Mouse (Mus musculus) ES-Bruce4 (cell line): ENCODE measurements around the gene Dnajb3. TPM values are rescaled to one million over a fixed set of nuclear protein-coding genes. Genes with fewer than 3 reads are reported as not detected.

Experiments
- H3K27ac ChIP-seq: 2 replicates; pipeline ENCODE4 v1.5.1; 2012; ENCODE audit warnings: low read length, inconsistent platforms; ENCODE audit not compliant: insufficient read depth
- H3K27me3 ChIP-seq: 2 replicates; pipeline ENCODE4 v1.6.1; 2012; ENCODE audit warnings: mild to moderate bottlenecking, low read length, inconsistent platforms; ENCODE audit not compliant: control insufficient read depth, poor library complexity, insufficient read depth, severe bottlenecking
- H3K36me3 ChIP-seq: 2 replicates; pipeline ENCODE4 v1.6.1; 2012; ENCODE audit warnings: inconsistent platforms, mild to moderate bottlenecking, low read length, moderate library complexity; ENCODE audit not compliant: control insufficient read depth, poor library complexity, insufficient read depth, severe bottlenecking
- H3K4me1 ChIP-seq: one replicate; pipeline ENCODE4 v1.8.1; 2011; ENCODE audit warnings: low read length; ENCODE audit not compliant: control insufficient read depth, insufficient read depth
- H3K4me3 ChIP-seq: 2 replicates; pipeline ENCODE4 v1.5.1; 2011; ENCODE audit warnings: low read depth, mild to moderate bottlenecking, low read length
- H3K9ac ChIP-seq: 2 replicates; pipeline ENCODE4 v1.6.1; 2012; ENCODE audit warnings: low read depth, mild to moderate bottlenecking, inconsistent platforms; ENCODE audit not compliant: poor library complexity, severe bottlenecking
- H3K9me3 ChIP-seq: replicated peaks from 2 replicates; pipeline ENCODE4 v1.6.1; 2012; ENCODE audit warnings: mild to moderate bottlenecking, low read length, inconsistent platforms; ENCODE audit not compliant: control insufficient read depth, poor library complexity, insufficient read depth, severe bottlenecking
- CTCF ChIP-seq: IDR thresholded peaks from one replicate; pipeline ENCODE4 v1.8.1; 2011; ENCODE audit warnings: low read depth, low read length
- EP300 ChIP-seq: IDR thresholded peaks from 2 replicates; pipeline ENCODE4 v1.6.1; 2011; ENCODE audit warnings: low read depth, low read length; ENCODE audit not compliant: insufficient read depth
- POLR2A ChIP-seq: IDR thresholded peaks from one replicate; pipeline ENCODE4 v1.8.1; 2011; ENCODE audit warnings: low read length; ENCODE audit not compliant: insufficient read depth
- polyA plus RNA-seq: library from polyadenylated mRNA; stranded (reverse); fragments of >200 nt; gene quantifications from 2 replicates; pipeline ENCODE4 v1.2.4, GENCODE M21; 2011; ENCODE audit warnings: low read depth; ENCODE audit not compliant: missing spikeins, insufficient read depth, insufficient read length

Gene Dnajb3
- polyA plus RNA-seq, 1 experiment = 1.2 TPM

- H3K4me1 ChIP-seq = no peaks in the 10 kb centered on the region
- H3K9ac ChIP-seq = no peak overlapping the region
- H3K27ac ChIP-seq = no peak overlapping the region
- TF ChIP-seq EP300 (no peak), POLR2A (no peak), CTCF (no peak)
- H3K36me3 ChIP-seq = no peaks in the 10 kb centered on the region
- H3K27me3 ChIP-seq = no peaks in the 10 kb centered on the region
- no peak overlapping the region for H3K4me3 ChIP-seq
- H3K9me3 ChIP-seq = peaks cover 8% of the 10 kb centered on the region
These were observed 13.0 kb upstream of the Dnajb3 start for GRCm38 (mm10) chr1:88218591-88218990.

DNA sequence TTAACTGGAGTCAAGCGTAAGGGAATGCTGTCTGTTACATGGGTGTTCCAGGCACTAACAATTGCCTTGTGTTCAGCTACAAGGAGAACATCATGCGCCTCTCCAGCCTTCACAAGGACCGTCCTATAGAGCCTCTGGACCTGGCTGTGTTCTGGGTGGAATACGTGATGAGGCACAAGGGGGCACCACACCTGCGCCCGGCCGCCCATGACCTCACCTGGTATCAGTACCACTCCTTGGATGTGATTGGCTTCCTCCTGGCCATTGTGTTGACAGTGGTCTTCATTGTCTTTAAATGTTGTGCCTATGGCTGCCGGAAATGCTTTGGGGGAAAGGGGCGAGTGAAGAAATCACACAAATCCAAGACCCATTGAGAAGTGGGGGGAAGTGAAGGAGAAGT lies 12.5 kb upstream of the Dnajb3 start:
- Histone ChIP-seq H3K4me1 (no peaks in the 10 kb centered on the region), H3K9ac (no peak overlapping the region), H3K4me3 (no peak overlapping the region), H3K9me3 (peaks cover 8% of the 10 kb centered on the region), H3K27me3 (no peaks in the 10 kb centered on the region), H3K27ac (no peak overlapping the region), H3K36me3 (no peaks in the 10 kb centered on the region)
- TF ChIP-seq POLR2A (no peak), CTCF (no peak), EP300 (no peak)

DNA sequence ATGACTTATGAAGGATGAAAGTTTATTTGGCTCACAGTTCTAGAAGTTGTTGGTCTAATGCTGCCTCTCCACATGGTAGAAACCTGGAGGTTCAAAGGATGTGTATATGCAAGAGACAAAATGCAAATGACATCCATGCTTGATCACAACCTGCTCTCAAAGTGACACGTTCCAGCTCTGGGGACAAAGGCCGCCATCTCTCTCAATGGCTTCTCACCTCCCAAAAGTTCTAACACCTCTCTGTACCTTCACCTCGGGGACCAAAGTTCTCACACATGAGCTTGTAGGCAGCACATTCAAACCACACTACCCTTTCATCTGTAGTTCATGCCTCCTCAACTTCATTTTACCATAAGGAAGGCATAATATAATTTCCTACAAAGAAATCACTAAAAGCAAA lies 12.0 kb upstream of the Dnajb3 start:
- no peaks in the 10 kb centered on the region for H3K36me3 ChIP-seq
- H3K27me3 ChIP-seq = no peaks in the 10 kb centered on the region
- H3K4me3 ChIP-seq = no peak overlapping the region
- TF ChIP-seq POLR2A (no peak), CTCF (no peak), EP300 (no peak)
- no peaks in the 10 kb centered on the region for H3K4me1 ChIP-seq
- no peak overlapping the region for H3K27ac ChIP-seq
- peaks cover 8% of the 10 kb centered on the region for H3K9me3 ChIP-seq
- H3K9ac ChIP-seq = no peak overlapping the region

DNA sequence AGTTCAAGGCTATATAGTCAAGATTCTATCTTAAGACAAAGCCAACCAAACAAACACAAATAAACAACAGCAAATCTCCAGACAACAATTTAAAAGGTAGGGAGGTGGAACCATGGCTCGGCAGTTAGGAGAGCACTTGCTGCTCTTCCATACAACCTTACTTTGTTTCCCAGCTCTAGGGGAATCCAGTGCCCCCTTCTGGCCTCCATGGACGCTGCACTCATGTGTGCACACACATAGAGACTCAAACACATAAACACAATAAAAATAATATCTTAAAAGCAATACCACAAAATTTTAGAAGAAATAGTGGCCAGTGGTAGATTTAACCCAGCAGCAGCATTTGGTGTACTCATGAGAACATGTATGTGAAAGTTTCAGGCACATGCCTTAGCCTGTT lies 11.6 kb upstream of the Dnajb3 start:
- Histone ChIP-seq H3K27me3 (no peaks in the 10 kb centered on the region), H3K9me3 (peaks cover 8% of the 10 kb centered on the region), H3K4me1 (no peaks in the 10 kb centered on the region), H3K4me3 (no peak overlapping the region), H3K27ac (no peak overlapping the region), H3K9ac (no peak overlapping the region), H3K36me3 (no peaks in the 10 kb centered on the region)
- TF ChIP-seq CTCF (no peak), EP300 (no peak), POLR2A (no peak)

GRCm38 (mm10) chr1:88216551-88216950 lies 11.0 kb upstream of the Dnajb3 start:
- Histone ChIP-seq H3K9ac (no peak overlapping the region), H3K4me1 (no peaks in the 10 kb centered on the region), H3K9me3 (peaks cover 8% of the 10 kb centered on the region; the same call in 1 of the 2 replicates), H3K27ac (no peak overlapping the region), H3K36me3 (no peaks in the 10 kb centered on the region), H3K27me3 (no peaks in the 10 kb centered on the region), H3K4me3 (no peak overlapping the region)
- no peak for TF ChIP-seq EP300
- no peak for TF ChIP-seq POLR2A
- no peak for TF ChIP-seq CTCF

DNA sequence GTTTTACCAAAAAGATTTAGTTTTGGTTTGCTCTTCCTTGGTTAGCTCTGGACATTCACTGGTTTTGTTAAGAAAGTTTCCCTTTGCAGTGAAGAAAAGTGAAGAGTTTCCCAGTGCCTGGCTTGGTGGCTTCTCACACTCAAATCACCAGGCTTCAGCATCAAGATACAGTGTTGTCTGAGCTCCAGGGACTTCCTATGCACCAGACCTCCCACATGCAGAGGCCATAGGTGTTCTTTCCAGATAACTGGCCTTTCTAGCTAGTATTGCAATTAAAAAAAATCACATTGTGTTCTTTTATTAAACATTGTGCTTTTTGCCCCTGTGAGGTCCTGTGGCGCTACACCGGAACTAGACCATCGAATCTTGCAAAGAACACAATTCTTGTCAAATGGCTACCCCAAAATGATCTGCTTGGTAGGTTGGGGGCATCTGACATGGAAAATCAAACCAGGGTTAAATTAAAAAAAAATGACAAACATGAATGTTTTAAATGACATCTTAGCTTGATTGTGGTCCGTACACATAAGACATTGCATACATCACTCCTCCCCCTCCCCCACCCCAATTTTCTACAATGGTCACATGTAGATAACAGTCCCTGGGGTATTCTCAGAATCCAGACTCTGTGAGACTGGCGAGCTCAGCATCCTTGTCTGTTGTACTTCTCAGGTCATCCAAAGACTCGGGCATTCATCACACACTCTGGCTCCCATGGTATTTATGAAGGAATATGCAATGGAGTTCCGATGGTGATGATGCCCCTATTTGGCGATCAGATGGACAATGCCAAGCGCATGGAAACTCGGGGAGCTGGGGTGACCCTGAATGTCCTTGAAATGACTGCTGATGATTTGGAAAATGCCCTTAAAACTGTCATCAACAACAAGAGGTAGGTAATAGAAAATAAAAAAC lies 10.1 kb upstream of the Dnajb3 start:
- no peak overlapping the region for H3K9ac ChIP-seq
- no peak overlapping the region for H3K27ac ChIP-seq
- no peak overlapping the region for H3K4me3 ChIP-seq
- no peaks in the 10 kb centered on the region for H3K27me3 ChIP-seq
- peaks cover 8% of the 10 kb centered on the region; the same call in 1 of the 2 replicates for H3K9me3 ChIP-seq
- no peaks in the 10 kb centered on the region for H3K36me3 ChIP-seq
- TF ChIP-seq EP300 = no peak
- TF ChIP-seq POLR2A = no peak
- no peak for TF ChIP-seq CTCF
- no peaks in the 10 kb centered on the region for H3K4me1 ChIP-seq
